Mouse (Mus musculus): ENCODE data around the gene Grin2b. TPM values are rescaled to one million over a fixed set of nuclear protein-coding genes. Genes with fewer than 3 reads are reported as not detected.
"Not testable (repeated sequence)": the region's sequence is repeated elsewhere in the genome, so short reads cannot be mapped to it uniquely, and the experiment has no call there.

The Grin2b gene
- total RNA-seq, 2 experiments from 2014 or later, result 348 to 384 TPM

DNA sequence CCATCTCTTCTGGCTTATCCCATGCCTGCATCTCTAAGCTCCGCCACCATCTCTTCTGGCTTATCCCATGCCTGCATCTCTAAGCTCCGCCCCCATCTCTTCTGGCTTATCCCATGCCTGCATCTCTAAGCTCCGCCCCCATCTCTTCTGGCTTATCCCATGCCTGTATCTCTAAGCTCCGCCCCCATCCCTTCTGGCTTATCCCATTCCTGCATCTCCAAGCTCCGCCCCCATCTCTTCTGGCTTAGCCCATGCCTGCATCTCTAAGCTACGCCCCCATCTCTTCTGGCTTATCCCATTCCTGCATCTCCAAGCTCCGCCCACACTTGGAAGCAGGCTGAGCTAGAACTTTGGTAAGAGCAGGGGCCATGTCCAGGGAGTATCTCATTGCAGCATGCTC lies 346.5 kb downstream of the Grin2b start:
- not testable (repeated sequence) for DNase-seq (ENCODE audit: low spot score in 2 of 2)

- no peak for DNase-seq (ENCODE audit: low spot score in 2 of 2)
Observed at GRCm38 (mm10) chr6:135817391-135817790, 355.9 kb downstream of the Grin2b start.

GRCm38 (mm10) chr6:135813755-135814154 lies 359.6 kb downstream of the Grin2b start:
- DNase-seq (ENCODE audit: low spot score in 2 of 2), result no peak

GRCm38 (mm10) chr6:135805436-135805835 lies 367.9 kb downstream of the Grin2b start:
- no peak for DNase-seq (ENCODE audit: low spot score in 2 of 2)

DNA sequence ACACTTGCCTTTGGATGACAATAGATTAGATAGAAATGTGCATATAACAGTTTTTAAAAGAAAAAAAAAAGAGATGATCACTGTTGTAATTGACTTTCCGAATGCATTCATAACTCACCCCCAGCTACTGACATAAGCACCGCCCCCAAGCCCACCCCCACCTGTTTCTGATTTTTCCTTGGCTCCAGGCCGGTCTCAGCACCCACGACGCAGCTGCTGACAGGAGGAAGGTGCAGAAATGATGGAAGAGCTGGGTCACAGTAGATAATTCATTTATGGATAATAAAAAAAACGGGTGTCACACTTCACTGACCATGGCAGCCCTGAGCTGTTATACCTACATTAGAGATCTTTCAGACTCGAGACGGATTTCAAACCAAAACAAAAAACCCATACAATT lies 373.4 kb downstream of the Grin2b start:
- peak in 1 of 2 experiments; percentile 47 for DNase-seq (ENCODE audit: low spot score in 2 of 2)

GRCm38 (mm10) chr6:135798202-135798992 lies 374.9 kb downstream of the Grin2b start:
- DNase-seq (ENCODE audit: low spot score in 2 of 2), result no peak

- no peak for DNase-seq (ENCODE audit: low spot score in 2 of 2)
Observed at GRCm38 (mm10) chr6:135797371-135798033, 375.8 kb downstream of the Grin2b start.

GRCm38 (mm10) chr6:135796911-135797310 lies 376.4 kb downstream of the Grin2b start:
- DNase-seq (ENCODE audit: low spot score in 2 of 2), result no peak

GRCm38 (mm10) chr6:135791412-135791811 lies 381.9 kb downstream of the Grin2b start:
- DNase-seq (ENCODE audit: low spot score in 2 of 2), result no peak

- no peak for DNase-seq (ENCODE audit: low spot score in 2 of 2)
Observed at GRCm38 (mm10) chr6:135789603-135790170, 383.6 kb downstream of the Grin2b start.

DNA sequence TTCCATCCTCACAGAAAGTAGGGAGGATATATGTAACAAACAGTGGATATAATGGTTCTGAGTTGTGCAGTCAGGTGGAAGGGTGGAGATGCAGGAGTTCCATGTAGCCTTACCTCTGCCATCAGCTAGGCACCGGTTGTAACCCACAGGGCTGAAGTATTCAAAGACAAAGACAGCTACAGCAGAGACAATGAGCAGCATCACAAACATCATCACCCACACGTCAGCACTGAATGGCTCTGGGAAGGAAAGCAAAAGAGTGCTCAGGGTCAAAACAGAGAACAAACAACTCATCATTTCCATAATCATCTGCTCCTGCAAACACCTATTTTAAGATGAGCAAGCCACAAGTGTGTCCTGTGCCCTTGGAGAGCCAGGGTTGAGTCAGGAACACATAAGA lies 398.6 kb downstream of the Grin2b start:
- no peak for DNase-seq (ENCODE audit: low spot score in 2 of 2)

DNA sequence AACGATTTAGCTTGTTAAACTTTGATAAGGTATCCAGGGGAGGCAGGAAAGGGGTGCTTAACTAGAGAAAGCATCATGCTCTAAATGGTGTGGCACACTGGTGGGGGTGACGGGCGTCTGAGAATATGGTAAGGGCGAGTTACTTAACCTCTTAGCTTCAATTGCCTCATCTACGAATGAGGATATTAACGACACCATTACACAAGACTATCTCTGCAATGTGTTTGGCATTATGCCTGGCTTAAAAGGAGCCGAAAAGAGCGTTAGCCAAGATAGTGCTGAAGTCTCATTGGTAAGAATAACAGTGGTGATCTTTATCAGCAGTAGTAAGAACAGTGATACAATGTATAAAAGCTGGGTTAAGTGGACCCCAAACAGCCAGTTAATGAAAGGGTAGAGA lies 405.7 kb downstream of the Grin2b start:
- DNase-seq (ENCODE audit: low spot score in 2 of 2), result no peak

GRCm38 (mm10) chr6:135758735-135759134 lies 414.6 kb downstream of the Grin2b start:
- no peak for DNase-seq (ENCODE audit: low spot score in 2 of 2)

- no peak for DNase-seq (ENCODE audit: low spot score in 2 of 2)
Observed at GRCm38 (mm10) chr6:135756075-135756474, 417.2 kb downstream of the Grin2b start.

DNA sequence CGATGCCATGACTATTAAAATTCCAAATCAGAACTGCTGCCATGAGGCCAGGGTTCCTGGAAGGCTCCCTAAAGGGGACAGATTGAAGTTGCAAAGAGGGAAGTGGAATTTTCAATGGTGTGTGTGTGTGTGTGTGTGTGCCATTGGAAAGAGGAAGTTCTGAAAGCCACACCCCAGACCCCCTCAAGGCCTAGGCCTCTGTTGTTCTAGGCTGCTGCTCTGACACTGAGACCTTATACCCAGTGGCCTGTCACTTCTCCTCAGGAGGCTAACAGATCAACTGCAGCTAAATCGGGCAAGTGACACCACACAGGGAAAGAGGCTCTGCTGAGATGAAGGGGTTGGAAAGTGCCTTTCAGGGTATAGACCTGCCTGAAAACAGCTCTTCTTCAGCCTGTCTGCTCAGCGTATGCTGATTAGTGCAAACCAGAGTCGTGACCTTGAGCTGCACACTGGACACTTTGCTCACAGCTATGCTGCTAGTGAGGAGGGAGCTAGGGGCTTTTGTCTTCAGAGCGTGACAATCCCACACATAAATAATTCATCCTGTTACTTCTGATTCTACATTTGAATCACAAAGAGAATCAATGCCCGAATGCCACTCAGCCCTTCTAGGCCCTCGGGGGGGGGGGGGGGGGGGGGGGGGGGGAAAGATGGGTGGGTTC lies 424.8 kb downstream of the Grin2b start:
- no peak for DNase-seq (ENCODE audit: low spot score in 2 of 2)

GRCm38 (mm10) chr6:135745606-135746005 lies 427.7 kb downstream of the Grin2b start:
- DNase-seq (ENCODE audit: low spot score in 2 of 2), result no peak

- DNase-seq (ENCODE audit: low spot score in 2 of 2), result peak in 1 of 2 experiments; percentile 55
Observed at GRCm38 (mm10) chr6:135734227-135734732, 439.0 kb downstream of the Grin2b start.

GRCm38 (mm10) chr6:135727106-135727505 lies 446.2 kb downstream of the Grin2b start:
- no peak for DNase-seq (ENCODE audit: low spot score in 2 of 2)

GRCm38 (mm10) chr6:135721706-135722105 lies 451.6 kb downstream of the Grin2b start:
- no peak for DNase-seq (ENCODE audit: low spot score in 2 of 2)

GRCm38 (mm10) chr6:135714906-135715305 lies 458.4 kb downstream of the Grin2b start:
- DNase-seq (ENCODE audit: low spot score in 2 of 2), result no peak

DNA sequence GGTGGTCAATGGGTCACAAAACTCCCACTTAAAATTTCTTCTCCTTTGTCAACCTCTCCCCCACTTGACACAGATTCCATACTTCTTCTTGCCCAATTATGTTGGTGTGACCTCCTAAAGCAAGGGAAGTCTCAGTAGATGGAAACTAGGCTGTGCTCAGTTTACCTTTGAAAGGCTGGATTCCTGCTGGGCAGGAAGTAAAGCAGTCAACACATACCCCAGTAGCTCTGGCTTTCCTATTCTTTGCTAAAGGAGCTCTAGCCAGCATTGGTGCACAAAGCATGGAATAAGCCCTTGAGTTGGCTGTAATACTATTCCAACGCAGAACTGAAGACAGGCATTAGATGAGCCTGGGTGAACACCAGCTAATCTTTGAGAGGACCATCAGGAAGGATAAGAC lies 459.1 kb downstream of the Grin2b start:
- DNase-seq (ENCODE audit: low spot score in 2 of 2), result no peak
